Mouse (Mus musculus) hindbrain, embryonic 12.5 days (tissue): Measurements from ENCODE around the gene Tesmin. TPM values are rescaled to one million over a fixed set of nuclear protein-coding genes. Genes with fewer than 3 reads are reported as not detected.

Experiments used
- ATAC-seq: fragments of 200-750 bp; cut with Nextera tagmentation; 2 replicates; pipeline ENCODE4 v1.8.0; 2017; ENCODE audit warnings: moderate TSS enrichment; ENCODE audit not compliant: low FRiP score
- H3K27ac ChIP-seq: fragments of 300-500 bp; sonication (generic); 2 replicates; pipeline ENCODE4 v1.5.1; 2016; ENCODE audit warnings: mild to moderate bottlenecking
- H3K27me3 ChIP-seq: fragments of 300-500 bp; sonication (generic); 2 replicates; pipeline ENCODE4 v1.6.1; 2016; ENCODE audit warnings: mild to moderate bottlenecking
- H3K36me3 ChIP-seq: fragments of 300-500 bp; sonication (generic); 2 replicates; pipeline ENCODE4 v1.6.1; 2016; ENCODE audit warnings: mild to moderate bottlenecking
- H3K4me1 ChIP-seq: fragments of 300-500 bp; sonication (generic); 2 replicates; pipeline ENCODE4 v1.6.1; 2016
- H3K4me2 ChIP-seq: fragments of 300-500 bp; sonication (generic); replicated peaks from 2 replicates; pipeline ENCODE4 v1.6.1; 2016; ENCODE audit warnings: mild to moderate bottlenecking
- H3K4me3 ChIP-seq: fragments of 300-500 bp; sonication (generic); 2 replicates; pipeline ENCODE4 v1.5.1; 2016; ENCODE audit warnings: mild to moderate bottlenecking
- H3K9ac ChIP-seq: fragments of 300-500 bp; sonication (generic); 2 replicates; pipeline ENCODE4 v1.6.1; 2016; ENCODE audit warnings: mild to moderate bottlenecking, moderate library complexity
- H3K9me3 ChIP-seq: fragments of 300-500 bp; sonication (generic); replicated peaks from 2 replicates; pipeline ENCODE4 v1.6.1; 2016; ENCODE audit warnings: mild to moderate bottlenecking
- WGBS: fragments of 180-500 bp; shearing (Covaris S2); methylation state at CpG from one replicate; pipeline ENCODE4 v1.1.7; 2016; 5-methylcytosine and 5-hydroxymethylcytosine counted together
- polyA plus RNA-seq: library from polyadenylated mRNA; unstranded; fragments of >200 nt; fragmentation: Nextera tagmentation; extraction: Ambion mirVana; gene quantifications from 2 replicates; pipeline ENCODE4 v1.2.1, GENCODE M21; 2016

Tesmin gene
- polyA plus RNA-seq, 1 experiment from 2014 or later, result 0.71 TPM

DNA sequence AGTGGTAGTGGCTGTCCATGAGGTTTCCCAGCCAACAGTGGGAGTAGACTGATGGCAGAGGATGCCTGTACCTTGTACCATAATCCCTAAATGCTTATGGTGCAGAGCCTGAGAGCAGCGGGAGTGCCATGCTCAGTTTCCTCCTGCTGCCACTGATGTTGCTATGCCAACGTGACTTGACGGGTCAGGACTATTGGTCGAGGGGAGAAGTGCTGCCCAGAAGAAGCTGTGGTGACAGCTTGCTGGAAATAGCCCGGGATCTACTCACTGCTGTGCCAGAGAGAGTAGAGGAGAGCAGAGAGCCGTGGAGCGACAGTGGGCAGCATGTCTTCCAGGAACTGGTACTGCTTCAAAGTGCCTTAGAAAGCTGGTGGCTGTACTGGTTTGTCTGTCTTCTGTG, 13.3 kb downstream of the Tesmin start:
- H3K36me3 ChIP-seq, result no peaks in the 10 kb centered on the region
- no peaks in the 10 kb centered on the region for H3K4me1 ChIP-seq
- no peak overlapping the region for H3K4me2 ChIP-seq
- peaks cover 4% of the 10 kb centered on the region; the same call in 1 of the 2 replicates for H3K9me3 ChIP-seq
- no peak overlapping the region for H3K4me3 ChIP-seq
- 57% methylated on average over 7 of the region's 7 CpGs for WGBS
- no peak overlapping the region for H3K27ac ChIP-seq
- H3K27me3 ChIP-seq, result peaks cover 3% of the 10 kb centered on the region; the same call in 1 of the 2 replicates
- no peak overlapping the region for H3K9ac ChIP-seq
- no peak for ATAC-seq

DNA sequence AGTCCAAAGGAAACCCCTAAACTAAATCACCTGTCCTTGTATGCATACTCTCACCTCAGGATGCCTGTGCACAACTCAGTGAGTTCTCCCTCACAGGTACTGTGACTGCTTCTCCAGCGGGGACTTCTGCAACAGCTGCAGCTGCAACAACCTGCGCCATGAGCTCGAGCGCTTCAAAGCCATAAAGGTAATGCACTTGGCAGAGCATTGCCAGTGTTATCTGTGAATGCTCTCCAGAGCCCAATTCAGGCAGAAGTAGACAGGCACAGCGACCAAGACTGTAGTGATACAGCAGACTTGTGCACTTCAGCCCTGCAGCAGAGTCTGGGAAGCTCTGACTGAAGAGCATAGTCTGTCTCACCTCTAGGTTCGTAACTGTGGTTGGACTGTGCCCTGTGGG, 13.7 kb downstream of the Tesmin start:
- no peak overlapping the region for H3K4me2 ChIP-seq
- no peaks in the 10 kb centered on the region for H3K36me3 ChIP-seq
- H3K27ac ChIP-seq, result no peak overlapping the region
- WGBS, result 89% methylated on average over 6 of the region's 6 CpGs
- peaks cover 4% of the 10 kb centered on the region; the same call in 1 of the 2 replicates for H3K9me3 ChIP-seq
- H3K4me1 ChIP-seq, result no peaks in the 10 kb centered on the region
- H3K27me3 ChIP-seq, result peaks cover 3% of the 10 kb centered on the region; the same call in 1 of the 2 replicates
- no peak for ATAC-seq
- H3K4me3 ChIP-seq, result no peak overlapping the region
- no peak overlapping the region for H3K9ac ChIP-seq

DNA sequence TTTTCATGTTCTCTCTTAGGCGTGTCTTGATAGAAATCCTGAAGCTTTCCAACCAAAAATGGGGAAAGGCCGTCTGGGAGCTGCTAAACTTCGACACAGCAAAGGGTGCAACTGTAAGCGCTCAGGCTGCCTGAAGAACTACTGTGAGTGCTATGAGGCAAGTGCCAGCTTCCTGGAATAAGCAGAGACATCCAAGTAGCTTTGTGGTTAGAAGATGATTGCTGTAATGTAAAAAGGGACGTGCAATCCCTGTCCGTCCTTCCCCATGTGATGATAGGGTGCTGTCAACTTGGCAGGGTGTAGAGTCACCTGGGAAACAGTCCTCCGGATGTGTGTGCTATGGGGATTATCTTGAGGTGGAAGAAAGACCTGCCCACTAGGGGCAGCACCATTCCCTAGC, 15.4 kb downstream of the Tesmin start:
- H3K4me2 ChIP-seq, result no peak overlapping the region
- H3K27ac ChIP-seq, result no peak overlapping the region
- H3K9ac ChIP-seq, result no peak overlapping the region
- H3K4me1 ChIP-seq, result no peaks in the 10 kb centered on the region
- no peaks in the 10 kb centered on the region for H3K36me3 ChIP-seq
- no peak overlapping the region for H3K4me3 ChIP-seq
- no peak for ATAC-seq
- 84% methylated on average over 7 of the region's 7 CpGs for WGBS
- peaks cover 3% of the 10 kb centered on the region; the same call in 1 of the 2 replicates for H3K27me3 ChIP-seq
- H3K9me3 ChIP-seq, result peaks cover 4% of the 10 kb centered on the region; the same call in 1 of the 2 replicates

DNA sequence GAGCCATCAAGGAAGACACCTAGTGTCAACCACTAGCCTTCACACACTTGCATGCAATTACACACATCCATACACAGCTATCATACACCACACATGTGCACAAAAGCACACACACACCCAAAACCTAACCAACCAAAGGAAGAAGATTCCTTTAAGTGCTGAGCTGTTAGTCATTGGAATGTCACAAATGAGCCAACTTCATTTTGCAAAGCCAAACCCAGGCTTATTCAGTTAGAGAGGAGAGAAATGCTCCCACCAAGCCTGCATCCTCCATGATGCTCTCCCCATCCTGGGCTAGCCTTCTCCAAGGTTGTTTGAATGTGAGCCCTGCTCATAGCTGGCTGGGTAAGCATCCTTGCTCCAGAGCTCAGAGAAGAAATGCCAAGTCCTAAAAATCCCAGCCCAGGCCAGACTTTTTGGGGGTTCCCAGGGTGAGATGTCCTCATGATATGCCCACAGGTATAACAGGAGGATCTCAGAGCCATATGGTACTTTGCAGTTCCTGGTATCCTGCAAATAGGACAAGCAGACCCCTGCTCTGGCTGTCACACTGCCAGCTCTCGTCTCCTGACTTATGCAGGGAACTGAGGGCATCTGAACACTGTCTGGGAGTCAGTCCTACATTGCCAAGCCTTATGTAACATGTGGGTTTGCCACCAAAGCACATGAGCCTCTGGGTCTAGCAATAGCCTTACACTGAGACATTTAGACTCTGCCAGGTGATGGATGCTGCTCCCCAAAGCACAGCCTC, 17.0 kb downstream of the Tesmin start:
- Histone ChIP-seq H3K27ac (no peak overlapping the region), H3K9me3 (peaks cover 4% of the 10 kb centered on the region; the same call in 1 of the 2 replicates), H3K4me1 (no peaks in the 10 kb centered on the region), H3K9ac (no peak overlapping the region), H3K4me2 (no peak overlapping the region), H3K27me3 (peaks cover 3% of the 10 kb centered on the region; the same call in 1 of the 2 replicates), H3K36me3 (no peaks in the 10 kb centered on the region), H3K4me3 (no peak overlapping the region)
- ATAC-seq, result no peak
- 80% methylated on average over 1 of the region's 1 CpGs for WGBS

DNA sequence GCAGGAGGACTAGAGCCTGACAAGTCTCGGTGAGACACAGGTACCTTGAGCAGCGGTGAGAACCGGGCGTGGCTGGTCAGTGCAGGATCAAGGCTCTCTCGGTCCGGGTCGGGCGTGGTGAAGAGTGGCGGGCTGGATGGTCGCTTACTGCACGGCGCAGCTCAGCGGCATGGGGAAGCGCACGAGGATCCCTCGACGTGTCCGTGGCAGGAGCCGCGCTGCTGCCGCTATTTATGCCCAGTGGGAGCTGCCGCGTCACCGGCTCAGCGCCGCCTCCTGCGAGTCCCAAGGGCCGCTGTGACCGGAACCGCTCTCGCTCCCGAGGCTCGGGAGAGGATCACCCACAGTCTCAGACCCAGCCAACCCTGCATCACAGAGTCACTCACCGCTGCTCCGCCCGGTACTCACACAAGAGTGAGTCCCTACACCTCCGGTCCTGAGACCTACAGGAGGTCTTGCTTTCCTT, 25.6 kb downstream of the Tesmin start, which contains the start of gene Gal:
Gene Gal (minus strand): TSS at position 277 of the 466 bp plus-strand sequence.
- WGBS, result 3% methylated on average over 37 of the region's 37 CpGs

DNA sequence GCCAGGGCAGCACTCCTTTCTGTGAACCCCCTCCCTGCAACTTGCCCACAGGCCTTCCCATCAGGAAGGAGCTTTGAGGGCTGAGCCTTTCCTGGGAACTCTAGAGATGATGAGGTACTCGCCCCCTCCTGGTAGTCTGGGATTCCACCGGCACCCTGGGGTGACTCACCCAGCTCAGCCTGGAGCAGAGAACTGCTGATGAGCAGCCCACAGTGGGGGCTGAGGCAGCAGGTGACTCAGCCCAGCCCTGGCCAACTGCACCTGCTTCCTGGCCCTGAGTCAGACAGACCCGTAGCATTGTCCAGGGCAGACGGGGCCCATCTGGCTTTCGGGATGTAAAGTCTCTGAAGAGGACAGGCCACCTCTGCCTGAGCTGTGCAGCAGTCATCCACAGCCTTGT, 30.6 kb downstream of the Tesmin start:
- Histone ChIP-seq H3K4me3 (no peak overlapping the region), H3K27me3 (peaks cover 24% of the 10 kb centered on the region), H3K4me2 (no peak overlapping the region), H3K36me3 (no peaks in the 10 kb centered on the region), H3K9ac (no peak overlapping the region), H3K9me3 (no peaks in the 10 kb centered on the region), H3K27ac (no peak overlapping the region), H3K4me1 (peaks cover 5% of the 10 kb centered on the region)
- 60% methylated on average over 5 of the region's 5 CpGs for WGBS
- ATAC-seq, result peak; percentile 44; the same call in 1 of the 2 replicates

More for the DNA sequence above, 25.6 kb downstream of the Tesmin start, which contains the start of gene Gal:
- Histone ChIP-seq H3K9ac (peak within 1 kb of the TSS; percentile 44), H3K27ac (no peak within 1 kb of the TSS), H3K4me2 (peak within 1 kb of the TSS; percentile 59), H3K4me3 (peak within 1 kb of the TSS; percentile 29), H3K4me1 (peaks cover 14% of the 10 kb centered on the region), H3K9me3 (no peaks in the 10 kb centered on the region), H3K27me3 (peaks cover 43% of the 10 kb centered on the region), H3K36me3 (no peaks in the 10 kb centered on the region)
- peak; percentile 41 for ATAC-seq

DNA sequence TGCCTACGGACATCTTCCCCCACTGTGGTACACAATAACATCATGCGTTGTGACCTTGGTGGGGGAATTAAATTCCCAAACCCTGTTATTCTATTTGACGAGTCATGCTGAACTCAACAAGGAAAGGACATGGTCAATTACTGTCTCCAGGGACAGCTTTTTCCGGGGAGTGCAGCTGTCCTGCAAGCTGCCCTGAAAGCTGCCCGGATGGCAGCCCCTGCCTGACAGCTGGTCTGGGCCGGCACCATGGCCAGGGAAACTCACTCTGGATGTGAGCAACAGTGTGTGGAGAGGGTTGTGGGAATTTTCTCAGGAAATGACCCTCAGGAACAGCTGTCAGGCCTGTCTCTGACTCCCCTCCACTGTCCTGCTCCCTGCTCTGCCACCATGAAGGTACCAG, 33.8 kb downstream of the Tesmin start:
- Histone ChIP-seq H3K36me3 (no peaks in the 10 kb centered on the region), H3K9me3 (no peaks in the 10 kb centered on the region), H3K4me1 (no peaks in the 10 kb centered on the region), H3K27ac (no peak overlapping the region), H3K4me3 (no peak overlapping the region), H3K4me2 (no peak overlapping the region), H3K9ac (no peak overlapping the region), H3K27me3 (no peaks in the 10 kb centered on the region)
- 37% methylated on average over 6 of the region's 6 CpGs for whole genome bisulfite sequencing
- ATAC-seq, result peak; percentile 44; the same call in 1 of the 2 replicates

DNA sequence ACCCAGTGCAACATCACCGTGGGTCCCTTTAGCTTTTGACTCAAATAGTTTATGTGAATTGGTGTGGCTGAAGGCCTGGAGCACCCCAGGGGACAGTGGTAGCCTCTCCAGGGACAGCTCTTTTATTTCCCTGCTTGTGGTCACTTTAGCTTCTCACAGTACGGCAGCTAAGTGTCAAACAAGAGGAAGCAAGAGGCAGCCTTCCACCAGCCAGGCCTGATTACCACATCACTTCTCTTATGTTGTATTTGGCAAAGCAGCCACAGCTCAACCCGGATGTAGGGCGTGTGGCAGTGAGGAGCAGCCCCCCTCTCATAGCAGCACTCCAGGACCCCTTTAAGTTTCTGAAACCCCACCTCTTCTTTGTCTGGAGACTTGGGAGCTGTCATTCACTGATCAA, 34.3 kb downstream of the Tesmin start:
- Histone ChIP-seq H3K27ac (no peak overlapping the region), H3K4me3 (no peak overlapping the region), H3K27me3 (no peaks in the 10 kb centered on the region), H3K36me3 (no peaks in the 10 kb centered on the region), H3K9me3 (no peaks in the 10 kb centered on the region), H3K4me1 (no peaks in the 10 kb centered on the region), H3K9ac (no peak overlapping the region), H3K4me2 (no peak overlapping the region)
- WGBS, result 59% methylated on average over 4 of the region's 4 CpGs
- ATAC-seq, result no peak

DNA sequence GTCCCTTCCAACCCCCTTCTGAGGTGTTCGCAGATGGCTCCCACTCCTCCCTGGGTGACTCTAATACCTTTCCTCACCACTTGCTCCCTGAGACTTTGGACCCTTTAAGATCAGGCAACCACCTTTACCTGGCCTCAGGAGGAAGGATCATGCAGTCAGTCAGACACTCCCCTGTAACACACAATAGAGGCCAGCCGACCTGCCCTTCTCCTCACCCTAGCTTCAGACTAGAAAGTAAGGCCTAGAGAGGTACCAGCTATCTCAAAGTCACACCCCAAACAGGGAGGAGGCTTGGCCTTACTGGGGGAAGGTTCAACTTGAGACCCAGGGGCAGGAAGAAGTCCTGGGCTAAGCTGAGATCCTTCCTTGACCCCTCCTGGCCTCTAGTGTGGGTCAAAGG, 35.6 kb downstream of the Tesmin start:
- Histone ChIP-seq H3K27ac (no peak overlapping the region), H3K27me3 (no peaks in the 10 kb centered on the region), H3K4me1 (peaks cover 3% of the 10 kb centered on the region), H3K9me3 (no peaks in the 10 kb centered on the region), H3K9ac (no peak overlapping the region), H3K4me3 (no peak overlapping the region), H3K4me2 (no peak overlapping the region), H3K36me3 (no peaks in the 10 kb centered on the region)
- no peak for ATAC-seq
- WGBS, result 83% methylated on average over 2 of the region's 2 CpGs

DNA sequence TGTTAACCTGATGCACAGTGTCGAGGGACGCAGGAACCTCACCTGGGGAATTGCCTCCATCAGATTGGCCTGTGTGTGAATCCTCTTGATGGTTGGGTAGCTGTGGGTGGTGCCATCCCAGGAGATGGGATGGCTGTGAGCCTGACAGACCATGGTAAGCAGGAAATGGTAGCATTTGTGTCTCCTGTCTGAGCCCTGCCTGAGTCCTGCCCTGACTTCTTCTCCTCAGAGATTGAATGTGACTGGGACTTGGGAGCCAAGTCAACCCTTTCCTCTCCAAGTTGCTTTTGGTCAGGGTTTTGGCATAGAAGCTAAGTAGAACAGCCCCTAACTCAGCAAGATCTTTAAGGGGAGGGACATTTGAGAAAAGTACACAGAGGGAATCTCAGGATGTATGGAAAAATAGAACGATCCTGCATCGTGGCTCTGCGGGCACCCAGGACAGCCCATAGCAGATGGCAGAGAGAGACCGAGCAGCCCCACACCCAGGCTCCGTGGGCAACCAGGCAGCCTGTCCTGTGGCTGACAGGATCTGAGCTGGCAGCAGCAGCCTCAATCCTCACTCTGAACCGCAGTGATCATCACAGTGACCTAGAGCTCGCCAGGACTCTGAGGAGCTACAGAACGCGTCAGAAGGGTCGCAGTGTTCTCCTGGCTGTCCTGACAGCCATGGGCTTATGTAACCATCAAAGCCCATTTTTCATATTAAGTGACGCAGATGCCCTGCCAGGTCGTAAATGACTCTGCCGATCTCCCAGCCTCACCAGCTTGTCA, 39.6 kb downstream of the Tesmin start:
- H3K9ac ChIP-seq, result no peak overlapping the region
- no peaks in the 10 kb centered on the region for H3K9me3 ChIP-seq
- H3K27ac ChIP-seq, result no peak overlapping the region
- H3K27me3 ChIP-seq, result no peaks in the 10 kb centered on the region
- no peaks in the 10 kb centered on the region for H3K36me3 ChIP-seq
- WGBS, result 79% methylated on average over 15 of the region's 15 CpGs
- no peak overlapping the region for H3K4me3 ChIP-seq
- no peak for ATAC-seq
- no peak overlapping the region for H3K4me2 ChIP-seq
- peaks cover 7% of the 10 kb centered on the region for H3K4me1 ChIP-seq

DNA sequence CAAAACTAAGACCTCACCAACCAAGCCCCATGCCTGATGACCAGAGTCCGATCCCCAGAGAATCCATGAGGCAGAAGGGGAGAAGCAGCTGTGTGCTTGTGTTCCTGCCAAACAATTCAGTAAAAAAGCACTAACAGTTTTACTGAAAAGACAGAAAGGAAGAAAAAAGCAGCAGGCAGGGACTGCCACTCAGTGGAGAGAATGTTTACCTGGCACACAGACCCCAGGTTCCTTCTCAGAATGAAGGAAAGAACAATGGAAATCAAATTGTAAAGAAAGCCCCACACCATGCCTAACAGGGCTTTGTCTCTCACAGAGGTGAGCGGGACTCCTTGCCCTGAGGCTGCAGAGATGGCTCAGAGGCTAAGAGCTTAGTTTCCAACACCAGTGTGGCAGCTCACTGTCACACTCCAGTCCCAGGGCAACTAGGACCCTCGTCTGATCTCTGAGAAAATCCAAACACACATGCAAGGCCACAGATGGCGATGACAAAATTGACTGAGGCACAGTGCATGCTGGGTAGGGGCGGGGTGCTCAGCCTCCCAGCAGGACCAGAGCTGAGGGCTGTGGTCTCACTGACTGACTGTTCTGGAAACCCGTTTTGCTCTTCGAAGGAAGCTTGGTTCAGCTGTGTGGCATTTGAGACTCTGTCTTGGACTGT, 40.6 kb downstream of the Tesmin start:
- Histone ChIP-seq H3K27ac (peak overlapping the region; percentile 45), H3K27me3 (no peaks in the 10 kb centered on the region), H3K4me3 (no peak overlapping the region), H3K9ac (no peak overlapping the region), H3K9me3 (no peaks in the 10 kb centered on the region), H3K4me1 (peaks cover 13% of the 10 kb centered on the region), H3K36me3 (no peaks in the 10 kb centered on the region), H3K4me2 (no peak overlapping the region)
- WGBS, result 47% methylated on average over 7 of the region's 7 CpGs
- peak; percentile 60 for ATAC-seq

DNA sequence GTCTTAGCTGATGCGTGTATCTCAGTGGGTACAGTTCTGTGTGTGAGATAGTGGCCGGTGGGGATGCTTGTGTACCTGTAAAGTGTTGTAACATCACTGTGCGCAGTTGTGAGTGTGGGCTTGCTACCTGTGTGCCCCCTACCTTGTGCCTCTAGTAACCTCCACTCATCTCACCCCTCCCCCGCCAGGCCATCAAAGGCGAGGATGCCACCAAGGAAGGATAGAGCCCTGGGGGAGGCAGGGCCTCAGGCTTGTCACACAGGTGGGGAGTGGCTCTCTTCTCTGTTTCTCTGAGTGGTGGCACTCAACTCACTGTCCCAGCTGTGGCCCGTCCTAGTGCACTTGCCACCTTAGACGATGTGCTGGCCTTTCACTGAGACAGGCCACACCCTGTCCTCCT, 42.4 kb downstream of the Tesmin start:
- no peaks in the 10 kb centered on the region for H3K36me3 ChIP-seq
- H3K27me3 ChIP-seq, result no peaks in the 10 kb centered on the region
- no peak overlapping the region for H3K4me2 ChIP-seq
- WGBS, result 73% methylated on average over 7 of the region's 7 CpGs
- H3K4me1 ChIP-seq, result peaks cover 13% of the 10 kb centered on the region
- H3K4me3 ChIP-seq, result no peak overlapping the region
- H3K9me3 ChIP-seq, result no peaks in the 10 kb centered on the region
- H3K9ac ChIP-seq, result no peak overlapping the region
- ATAC-seq, result no peak
- no peak overlapping the region for H3K27ac ChIP-seq
